Mouse (Mus musculus): ENCODE measurements around the gene St6galnac5.
"Not testable (repeated sequence)": the region's sequence is repeated elsewhere in the genome, so short reads cannot be mapped to it uniquely, and the experiment has no call there.

St6galnac5 gene

DNA sequence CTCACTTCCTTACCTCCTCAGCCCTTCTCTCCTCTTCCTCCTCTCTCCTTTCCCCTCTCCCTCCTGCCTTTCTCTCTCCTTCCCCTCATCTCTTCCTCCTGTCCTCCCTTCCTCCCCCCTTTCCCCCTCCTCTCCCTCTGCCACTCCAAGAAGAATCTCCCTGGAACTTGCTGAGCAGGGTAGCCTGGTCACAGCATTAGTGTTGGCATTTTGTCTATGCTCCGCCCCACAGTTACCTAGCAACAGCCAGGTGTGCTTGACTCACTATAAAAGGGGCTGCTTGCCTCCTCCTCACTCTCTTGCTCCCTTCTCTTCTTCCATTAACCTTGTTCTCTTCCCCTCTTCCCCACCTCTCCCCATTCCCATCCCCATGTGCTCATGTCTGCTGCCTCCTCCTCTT, 120.1 kb downstream of the St6galnac5 start:
- no peak for DNase-seq

DNA sequence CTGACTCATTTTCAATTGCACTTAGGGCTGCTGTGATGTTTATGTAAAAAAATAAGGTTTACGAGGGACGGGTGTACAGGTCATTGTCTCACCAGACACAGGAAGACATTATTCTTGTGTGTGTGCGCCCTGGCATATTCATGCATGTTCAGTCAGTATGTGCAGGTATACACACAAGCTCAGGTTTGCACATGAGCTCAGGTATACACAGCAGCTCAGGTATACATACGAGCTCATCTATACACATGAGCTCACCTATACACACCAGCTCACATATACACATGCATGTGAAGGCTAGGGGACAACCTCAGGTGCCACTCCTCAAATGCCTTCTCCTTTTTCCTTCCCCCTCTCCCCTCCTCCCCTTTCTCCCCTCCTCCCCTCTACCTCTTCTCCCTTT, 120.6 kb downstream of the St6galnac5 start:
- DNase-seq: no peak

- no peak for DNase-seq
These were observed 126.0 kb downstream of the St6galnac5 start for GRCm38 (mm10) chr3:152856095-152856494.

DNA sequence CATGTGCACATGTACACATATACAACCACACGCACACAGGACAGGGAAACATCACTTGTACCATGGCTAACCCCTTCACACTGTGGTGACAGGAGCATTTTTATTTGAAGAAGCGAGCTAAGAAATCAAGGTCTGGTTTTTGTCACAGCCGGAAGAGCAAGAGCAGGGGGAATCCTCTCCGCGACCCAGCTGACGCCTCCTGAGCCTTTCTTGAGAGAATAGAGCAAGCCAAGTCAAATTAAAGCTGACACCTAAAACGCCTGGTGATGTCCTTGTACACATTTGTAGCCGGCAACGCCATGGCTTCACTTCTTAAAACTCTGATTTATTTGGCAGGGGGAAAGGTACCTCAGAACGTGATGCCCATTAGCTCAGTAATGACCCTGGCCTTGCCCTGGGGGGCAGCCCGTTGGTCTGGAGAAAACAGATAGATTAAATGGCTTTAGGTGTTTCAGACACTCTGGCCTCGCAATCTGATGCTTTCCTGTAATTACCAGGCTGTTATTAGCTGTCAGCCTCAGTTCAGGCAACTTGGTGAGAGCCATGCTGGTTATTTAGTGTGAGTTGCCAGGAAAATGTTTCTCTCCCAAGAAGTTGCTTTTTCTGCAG, 126.9 kb downstream of the St6galnac5 start:
- DNase-seq: no peak

GRCm38 (mm10) chr3:152843925-152844324, 138.1 kb downstream of the St6galnac5 start:
- no peak for DNase-seq

DNA sequence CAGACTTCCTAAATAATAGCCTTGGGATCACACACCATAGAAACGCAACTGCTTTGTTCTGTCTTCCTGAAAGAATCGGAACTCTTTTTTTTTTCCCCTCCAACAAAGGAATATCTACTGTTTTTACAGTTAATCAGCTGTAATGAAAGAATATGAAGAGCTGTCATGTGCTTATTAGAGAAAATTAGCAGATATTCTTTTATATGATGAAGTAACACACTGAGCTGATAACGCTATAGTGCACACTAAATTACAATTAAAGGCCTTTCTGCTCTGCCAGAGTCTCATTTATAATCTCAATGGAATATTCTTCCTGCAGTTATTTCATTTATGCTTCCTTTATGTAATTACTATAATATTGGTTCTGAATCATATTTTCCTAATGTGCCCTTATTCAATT, 139.4 kb downstream of the St6galnac5 start:
- DNase-seq: no peak

DNA sequence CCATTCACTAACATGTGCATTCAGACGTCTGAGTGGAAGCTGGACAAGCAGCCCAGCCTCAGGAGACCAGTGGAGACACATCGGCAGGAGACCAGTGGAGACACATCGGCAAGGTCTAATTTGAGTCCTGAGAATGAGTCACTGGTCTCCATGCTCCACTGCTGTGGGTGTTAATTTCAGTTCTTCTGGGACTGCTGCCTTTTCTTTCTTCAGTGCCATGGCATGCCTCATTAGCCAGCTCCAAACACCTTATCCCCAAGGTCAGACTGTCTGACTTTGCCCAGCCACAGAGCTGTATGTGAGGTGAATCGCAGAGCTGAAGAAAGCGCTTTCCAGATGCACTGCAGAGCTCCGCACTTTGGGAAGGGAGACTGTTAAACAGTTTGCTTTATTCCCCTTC, 140.8 kb downstream of the St6galnac5 start:
- DNase-seq: no peak

DNA sequence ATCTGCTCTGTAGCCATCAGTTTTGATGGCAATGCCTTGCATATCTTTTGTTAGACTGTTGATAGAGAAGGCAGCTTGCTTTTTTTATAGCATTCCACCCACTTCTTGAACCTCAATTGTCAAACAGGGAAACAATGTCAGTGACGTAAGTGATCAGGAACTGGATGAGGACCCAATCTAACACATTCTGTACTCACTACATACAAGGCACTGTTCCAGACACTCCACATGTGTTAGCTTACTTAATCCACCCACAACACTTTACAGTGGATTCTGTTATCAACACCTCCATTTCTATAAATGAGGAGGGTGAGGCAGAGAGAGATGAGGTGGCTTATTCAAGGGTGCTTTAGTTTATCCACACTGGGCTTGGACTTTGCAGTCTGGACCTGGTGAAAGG, 144.1 kb downstream of the St6galnac5 start:
- DNase-seq: no peak

- no peak for DNase-seq
These were observed 144.6 kb downstream of the St6galnac5 start for GRCm38 (mm10) chr3:152837407-152837806.

DNA sequence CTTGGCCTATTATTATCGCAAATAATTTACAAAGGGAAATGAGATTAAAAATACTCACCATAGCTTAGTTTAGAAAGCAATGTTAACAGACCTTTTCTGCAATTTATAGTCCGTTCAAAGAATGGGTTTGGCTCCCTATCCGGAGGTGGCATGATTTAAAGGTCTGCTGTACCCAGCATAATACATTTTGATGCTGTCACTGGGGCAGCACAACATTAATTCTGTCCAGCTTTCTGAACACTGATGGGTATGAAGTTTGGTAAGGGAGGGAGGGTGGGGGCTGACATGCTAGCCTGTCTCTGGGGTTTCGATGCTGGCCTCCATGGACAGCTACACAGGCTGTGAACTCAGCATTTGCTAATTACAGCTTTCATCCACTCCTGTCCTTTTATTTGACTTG, 149.6 kb downstream of the St6galnac5 start:
- DNase-seq: no peak

DNA sequence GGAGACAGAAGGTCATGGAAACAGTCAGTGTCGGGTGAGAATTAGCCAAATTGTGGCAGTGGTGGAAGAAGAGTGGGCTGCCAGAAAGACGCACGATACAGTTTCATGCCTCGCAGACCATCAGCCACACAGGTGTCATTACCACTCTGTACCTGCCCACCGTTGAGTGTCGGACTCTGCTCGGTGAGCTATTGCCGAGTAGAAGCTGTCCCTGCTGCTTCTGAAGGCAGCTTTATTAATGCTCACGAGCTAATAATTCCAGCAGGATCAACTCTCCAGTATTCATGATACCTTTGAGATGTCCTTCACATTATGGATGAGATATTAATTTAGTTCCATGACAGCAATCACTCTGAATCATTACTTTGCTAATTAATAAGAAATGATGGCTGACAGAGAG, 150.1 kb downstream of the St6galnac5 start:
- DNase-seq: no peak

- no peak for DNase-seq
These were observed 150.7 kb downstream of the St6galnac5 start for GRCm38 (mm10) chr3:152831377-152831776.

- no peak for DNase-seq
These were observed 160.8 kb downstream of the St6galnac5 start for GRCm38 (mm10) chr3:152821202-152821601.

DNA sequence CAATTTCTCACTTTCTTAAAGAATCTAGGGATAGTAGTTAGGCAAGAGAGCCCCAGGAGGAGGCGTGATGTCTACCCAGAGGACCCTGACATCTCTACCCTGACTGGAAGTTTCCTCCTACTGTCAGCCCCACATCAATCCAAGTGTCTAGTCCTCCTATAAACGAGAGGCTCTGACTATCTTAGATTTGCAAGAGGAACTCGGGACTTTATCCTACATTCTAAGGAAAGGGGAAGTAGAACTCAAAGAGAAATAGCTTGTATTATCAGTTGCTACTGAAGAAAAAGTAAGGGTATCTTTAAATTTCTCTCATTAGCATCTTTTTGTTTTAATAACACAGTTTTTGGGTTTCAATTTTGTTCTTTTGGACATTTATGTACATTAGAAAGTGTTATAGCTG, 161.6 kb downstream of the St6galnac5 start:
- DNase-seq: no peak

DNA sequence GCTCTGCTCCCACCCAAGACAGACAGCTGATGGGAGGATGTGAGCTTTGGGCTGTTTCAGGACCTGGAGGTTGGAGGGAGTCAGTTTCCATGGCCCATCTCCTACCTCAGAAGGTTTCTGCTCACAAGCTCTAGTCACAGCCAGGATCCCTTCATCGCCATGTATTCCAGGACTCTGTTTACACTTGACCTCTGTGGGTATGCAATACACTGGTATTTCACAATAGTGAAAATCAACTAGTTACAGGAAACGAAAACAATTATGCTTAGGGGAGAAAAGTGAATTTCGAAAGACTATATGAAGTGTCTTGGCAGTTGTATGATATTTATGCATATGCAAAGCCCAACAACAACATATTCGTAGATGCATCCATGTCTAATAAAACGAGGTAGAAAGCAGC, 166.9 kb downstream of the St6galnac5 start:
- no peak for DNase-seq

DNA sequence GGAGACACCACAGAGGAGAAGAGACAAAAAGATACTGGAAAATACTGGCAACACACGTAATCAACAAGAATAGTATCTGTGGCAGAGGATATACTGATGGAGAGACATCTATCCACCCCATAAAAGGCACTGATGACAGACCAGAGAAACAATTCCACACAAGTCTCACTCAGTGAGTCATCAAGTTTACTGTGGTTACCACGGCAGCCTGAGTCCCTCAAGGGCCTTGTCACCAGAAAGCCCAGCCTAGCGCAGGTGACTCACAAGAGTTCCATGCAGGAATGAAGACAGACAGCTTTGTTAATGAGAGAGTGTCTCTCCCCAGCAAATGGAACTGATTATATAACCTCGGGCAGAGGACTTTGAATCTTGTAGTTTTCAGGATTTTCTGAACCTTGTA, 168.1 kb downstream of the St6galnac5 start:
- no peak for DNase-seq

DNA sequence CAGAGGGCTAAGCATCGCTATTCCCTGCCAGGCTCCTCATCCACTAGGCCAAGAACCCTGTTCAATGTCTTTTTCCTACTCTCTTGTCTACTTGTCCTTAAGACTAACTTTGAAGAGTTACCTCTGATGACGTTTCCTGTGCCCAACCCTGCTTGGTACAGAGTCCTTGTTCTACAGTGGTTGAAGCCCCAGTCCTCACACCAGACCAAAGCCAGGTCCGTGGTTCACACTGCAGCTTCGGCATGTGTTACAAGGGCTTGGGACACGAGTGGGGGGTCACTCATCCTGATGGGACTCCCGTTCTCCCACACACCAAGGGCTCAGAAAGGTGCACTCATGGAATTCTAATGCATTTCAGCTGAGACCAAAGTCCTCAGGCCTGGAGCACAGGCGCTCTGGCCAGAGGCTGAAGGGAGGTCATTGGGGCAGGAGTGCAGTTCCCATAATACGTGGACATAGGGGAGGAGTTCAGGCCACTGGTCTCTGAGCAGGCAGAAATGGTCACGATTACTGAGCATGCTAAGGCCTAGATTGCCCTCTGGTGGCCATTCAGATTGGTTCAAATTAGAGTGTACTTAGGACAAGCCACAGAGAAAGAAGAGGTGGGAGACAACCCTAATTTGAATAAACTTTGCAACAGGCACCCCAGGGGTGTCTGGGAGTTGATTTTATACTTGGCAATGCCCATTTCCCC, 182.2 kb downstream of the St6galnac5 start:
- no peak for DNase-seq

DNA sequence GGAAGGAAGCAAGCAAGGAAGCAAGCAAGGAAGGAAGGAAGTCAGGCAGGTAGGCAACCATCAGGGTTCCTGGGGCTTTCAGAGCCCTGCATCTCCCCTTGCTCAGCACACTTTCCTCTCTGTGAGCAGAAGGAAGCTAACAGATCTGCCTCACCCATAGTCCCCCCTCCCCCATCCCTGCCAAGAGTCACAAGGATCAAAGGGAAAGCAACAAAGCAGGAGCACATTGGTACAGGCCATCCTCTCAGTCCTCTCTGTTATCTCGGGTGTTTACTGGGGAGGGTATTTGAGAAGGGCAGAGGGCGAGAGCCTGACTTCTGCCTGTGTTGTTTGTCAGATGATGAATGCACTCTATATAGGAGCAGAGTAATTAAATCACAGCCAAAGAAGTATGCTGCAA, 184.7 kb downstream of the St6galnac5 start:
- no peak for DNase-seq

- DNase-seq: no peak
These were observed 185.8 kb downstream of the St6galnac5 start for GRCm38 (mm10) chr3:152796216-152796615.

DNA sequence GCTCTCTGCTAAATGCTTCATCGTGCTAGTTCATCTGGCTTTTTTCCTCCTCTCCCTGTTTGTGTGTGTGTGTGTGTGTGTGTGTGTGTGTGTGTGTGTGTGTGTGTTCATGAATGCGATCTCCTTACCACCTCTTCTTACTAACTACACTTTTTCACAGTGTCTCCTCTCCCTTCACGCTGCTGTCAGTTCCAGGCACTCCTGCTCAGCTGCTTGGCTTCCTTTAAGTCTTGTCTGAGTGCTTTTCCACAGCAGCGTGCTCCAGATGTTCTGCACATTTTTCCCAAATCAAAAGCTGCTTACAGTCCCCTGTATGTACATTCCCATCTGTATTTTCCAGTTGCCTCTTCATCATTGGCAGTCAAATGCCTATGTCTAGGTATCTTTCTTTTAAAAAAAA, 189.0 kb downstream of the St6galnac5 start:
- DNase-seq: no peak

- DNase-seq: no peak
These were observed 189.4 kb downstream of the St6galnac5 start for GRCm38 (mm10) chr3:152792601-152793000.

GRCm38 (mm10) chr3:152788301-152788953, 193.6 kb downstream of the St6galnac5 start:
- not testable (repeated sequence) for DNase-seq

DNA sequence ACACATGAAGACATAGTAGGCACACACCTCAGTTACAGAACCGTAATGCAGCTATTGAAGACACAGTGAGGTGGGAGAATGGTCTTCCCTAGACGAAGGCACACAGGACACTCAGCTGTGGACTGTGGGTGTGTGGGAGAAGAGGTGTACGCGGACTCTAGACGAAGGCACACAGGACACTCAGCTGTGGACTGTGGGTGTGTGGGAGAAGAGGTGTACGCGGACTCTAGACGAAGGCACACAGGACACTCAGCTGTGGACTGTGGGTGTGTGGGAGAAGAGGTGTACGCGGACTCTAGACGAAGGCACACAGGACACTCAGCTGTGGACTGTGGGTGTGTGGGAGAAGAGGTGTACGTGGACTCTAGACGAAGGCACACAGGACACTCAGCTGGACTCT, 197.7 kb downstream of the St6galnac5 start:
- DNase-seq: not testable (repeated sequence)

DNA sequence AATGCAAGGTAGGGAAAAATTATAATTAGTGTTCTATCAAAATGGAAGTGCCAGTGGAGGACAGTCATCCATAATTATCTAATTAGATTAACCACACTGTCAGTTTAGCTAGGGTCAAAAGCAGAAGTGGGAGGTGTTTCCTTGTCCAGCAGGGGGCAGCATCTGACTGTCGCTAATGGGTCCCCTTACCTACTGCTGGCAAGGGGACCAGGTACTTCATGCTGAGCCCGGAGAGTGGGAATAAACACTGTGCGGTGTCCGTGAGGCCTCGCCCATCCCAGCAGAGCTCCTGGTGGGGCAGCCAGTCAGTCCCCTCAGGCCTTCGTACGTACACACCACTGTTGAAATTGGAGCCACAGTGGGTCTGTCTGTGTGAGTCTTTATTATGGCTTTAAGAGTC, 198.3 kb downstream of the St6galnac5 start:
- peak; percentile 50 for DNase-seq

Measured in cerebellum, adult 9-11 months (tissue).